Mouse (Mus musculus) hindbrain, embryonic 14.5 days (tissue): ENCODE measurements around the gene Sipa1. TPM values are rescaled to one million over a fixed set of nuclear protein-coding genes. Genes with fewer than 3 reads are reported as not detected.
A peak's percentile ranks its signal among the peaks of the same experiment; 100 is the strongest.

Source experiments
- ATAC-seq: fragments of 200-750 bp; cut with Nextera tagmentation; 2 replicates; pipeline ENCODE4 v1.8.0; 2017; ENCODE audit warnings: moderate number of reproducible peaks, mild to moderate bottlenecking, moderate TSS enrichment, moderate library complexity; ENCODE audit not compliant: low FRiP score
- DNase-seq: peaks from one replicate; pipeline ENCODE4 v3.0.0-alpha.2; 2015; ENCODE audit warnings: low spot score
- H3K27ac ChIP-seq: fragments of 300-500 bp; sonication (generic); 2 replicates; pipeline ENCODE4 v1.5.1; 2014; ENCODE audit warnings: mild to moderate bottlenecking, moderate library complexity
- H3K27me3 ChIP-seq: fragments of 300-500 bp; sonication (generic); 2 replicates; pipeline ENCODE4 v1.6.1; 2014; ENCODE audit warnings: mild to moderate bottlenecking, low read length, mixed read lengths; ENCODE audit not compliant: control insufficient read depth, insufficient read depth
- H3K36me3 ChIP-seq: fragments of 300-500 bp; sonication (generic); replicated peaks from 2 replicates; pipeline ENCODE4 v1.6.1; 2014; ENCODE audit not compliant: control insufficient read depth, insufficient read depth
- H3K4me1 ChIP-seq: fragments of 300-500 bp; sonication (generic); replicated peaks from 2 replicates; pipeline ENCODE4 v1.6.1; 2014; ENCODE audit warnings: antibody characterized with exemption, low read length, mixed read lengths; ENCODE audit not compliant: control insufficient read depth, insufficient read depth
- H3K4me2 ChIP-seq: fragments of 300-500 bp; sonication (generic); replicated peaks from 2 replicates; pipeline ENCODE4 v1.6.1; 2014; ENCODE audit warnings: mild to moderate bottlenecking, moderate library complexity
- H3K4me3 ChIP-seq: fragments of 300-500 bp; sonication (generic); replicated peaks from 2 replicates; pipeline ENCODE4 v1.5.1; 2014; ENCODE audit warnings: mild to moderate bottlenecking, low read length
- H3K9ac ChIP-seq: fragments of 300-500 bp; sonication (generic); 2 replicates; pipeline ENCODE4 v1.6.1; 2014
- H3K9me3 ChIP-seq: fragments of 300-500 bp; sonication (generic); 2 replicates; pipeline ENCODE4 v1.6.1; 2016; ENCODE audit warnings: low read length; ENCODE audit not compliant: control insufficient read depth
- WGBS: fragments of 180-500 bp; shearing (Covaris S2); extraction: QIAGEN DNeasy Blood & Tissue Kit; methylation state at CpG from one replicate; pipeline ENCODE4 v1.1.7; 2014; 5-methylcytosine and 5-hydroxymethylcytosine counted together
- polyA plus RNA-seq: library from polyadenylated mRNA; unstranded; fragments of >200 nt; fragmentation: Nextera tagmentation; extraction: Ambion mirVana; gene quantifications from 2 replicates; pipeline ENCODE4 v1.2.1, GENCODE M21; 2014

Gene Sipa1
- 12.7 and 16.2 TPM in 2 replicates for polyA plus RNA-seq

DNA sequence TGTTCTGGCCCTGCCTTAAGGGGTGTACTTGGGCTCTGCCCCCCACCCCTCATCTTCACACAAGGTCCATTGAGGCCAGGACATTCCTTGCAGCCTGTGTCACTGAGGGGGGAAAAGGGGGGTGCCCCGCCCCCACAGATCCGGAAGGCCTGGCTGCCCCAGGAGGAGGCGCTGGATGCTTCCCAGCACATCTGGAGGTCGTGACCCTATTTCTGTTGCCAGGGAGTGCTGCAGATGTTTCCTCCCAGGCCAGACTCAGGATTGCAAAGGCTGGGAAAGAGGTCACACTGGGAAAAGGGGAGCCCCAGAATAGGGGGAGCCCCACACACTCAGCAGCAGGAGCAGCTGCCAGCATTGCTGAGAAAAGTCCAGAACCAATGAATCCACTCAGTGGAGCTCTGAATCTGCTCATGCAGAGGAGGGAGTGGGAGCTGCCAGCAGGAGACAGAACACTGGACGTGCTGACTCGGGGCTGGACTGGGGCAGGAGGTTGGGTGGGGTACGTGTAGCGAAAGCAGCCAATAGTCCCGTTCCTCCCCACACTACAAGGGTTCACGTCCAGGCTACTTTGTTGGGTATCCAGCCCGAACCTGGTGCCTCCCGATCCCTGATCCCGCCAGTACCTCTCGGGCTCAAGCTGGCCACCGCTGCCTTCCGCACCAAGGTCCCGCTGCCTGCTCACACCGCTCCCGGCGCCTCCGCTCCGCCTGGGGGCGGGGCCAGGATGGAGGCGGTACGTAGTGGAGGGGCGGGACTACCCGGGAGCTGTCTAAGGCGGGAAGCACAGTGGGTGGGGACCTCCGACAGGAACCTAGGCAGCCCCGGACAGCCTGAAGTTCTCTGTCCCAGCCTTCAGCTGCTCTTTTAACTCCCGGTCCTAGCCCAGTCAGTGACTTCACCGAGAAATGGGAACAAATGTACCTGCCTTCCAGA, at the start of gene Sipa1:
Gene Sipa1, minus strand, starts transcription at position 727 of the 933 bp plus-strand sequence.
- DNase-seq (peak; percentile 68), ATAC-seq (peak; percentile 70)
- WGBS: 1% methylated on average over 32 of the region's 32 CpGs
- peak within 1 kb of the TSS; percentile 51 for H3K27ac ChIP-seq
- peak within 1 kb of the TSS; percentile 31 for H3K4me3 ChIP-seq
- H3K4me2 ChIP-seq: peak within 1 kb of the TSS; percentile 50
- no peaks in the 10 kb centered on the region for H3K9me3 ChIP-seq
- H3K36me3 ChIP-seq: peaks cover 44% of the 10 kb centered on the region
- peak within 1 kb of the TSS; percentile 28 for H3K9ac ChIP-seq
- no peaks in the 10 kb centered on the region for H3K27me3 ChIP-seq
- peaks cover 12% of the 10 kb centered on the region for H3K4me1 ChIP-seq

DNA sequence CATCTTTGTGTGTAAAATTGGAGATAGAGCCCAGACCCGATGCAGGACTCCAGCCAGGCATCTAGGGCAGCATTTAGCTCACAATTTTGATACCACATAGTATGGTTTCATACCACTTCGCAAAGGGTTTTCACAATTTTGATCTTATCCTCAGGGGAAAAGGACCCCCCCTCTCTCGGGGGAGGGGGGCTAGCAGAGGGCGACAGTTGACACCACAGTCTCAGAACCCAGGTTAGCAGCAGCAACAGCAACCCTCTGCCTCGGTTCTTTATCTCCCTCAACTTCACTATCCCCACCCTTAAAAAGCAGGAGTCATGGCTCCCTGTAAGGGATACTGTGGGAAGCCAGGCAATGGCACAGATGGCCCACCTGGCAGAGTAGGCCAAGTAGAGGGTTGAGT, 49.7 kb upstream of the Sipa1 start:
- ATAC-seq: no peak
- Histone ChIP-seq H3K4me3 (no peak overlapping the region), H3K4me2 (no peak overlapping the region), H3K36me3 (peaks cover 76% of the 10 kb centered on the region), H3K4me1 (peaks cover 14% of the 10 kb centered on the region), H3K9ac (no peak overlapping the region), H3K9me3 (no peaks in the 10 kb centered on the region), H3K27me3 (no peaks in the 10 kb centered on the region), H3K27ac (no peak overlapping the region)
- no peak for DNase-seq
- 86% methylated on average over 5 of the region's 5 CpGs for WGBS

DNA sequence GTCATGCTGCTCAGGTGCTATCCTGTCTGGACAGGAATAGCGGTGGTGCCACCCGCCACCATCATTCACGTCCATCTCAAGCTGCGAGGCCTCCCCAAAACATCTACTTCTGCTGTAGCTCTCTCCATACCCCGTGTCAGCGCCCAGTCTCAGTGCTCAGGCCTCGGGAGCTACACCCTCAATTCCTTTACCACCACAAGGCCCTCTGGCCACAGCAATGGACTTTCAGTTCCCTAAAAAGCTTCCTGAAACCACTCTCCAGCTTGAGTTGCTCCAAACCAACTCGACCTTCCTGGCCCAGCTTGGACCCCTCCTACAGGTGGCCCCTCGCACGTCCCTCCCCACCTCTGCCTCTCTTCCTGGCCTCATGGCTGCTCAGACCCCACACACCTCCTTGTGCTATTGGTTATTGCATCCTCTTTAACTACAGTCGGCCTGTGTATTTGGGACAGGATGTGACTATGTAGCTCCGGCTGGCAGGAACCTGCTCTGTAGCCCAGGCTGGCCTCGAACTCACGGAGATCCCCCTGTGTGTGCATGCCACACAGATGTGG, 48.5 kb upstream of the Sipa1 start:
- no peaks in the 10 kb centered on the region for H3K9me3 ChIP-seq
- no peaks in the 10 kb centered on the region for H3K27me3 ChIP-seq
- no peak overlapping the region for H3K27ac ChIP-seq
- H3K4me2 ChIP-seq: no peak overlapping the region
- H3K4me1 ChIP-seq: peaks cover 11% of the 10 kb centered on the region
- ATAC-seq (no peak), DNase-seq (no peak)
- no peak overlapping the region for H3K4me3 ChIP-seq
- H3K36me3 ChIP-seq: peaks cover 77% of the 10 kb centered on the region
- H3K9ac ChIP-seq: no peak overlapping the region
- 96% methylated on average over 14 of the region's 14 CpGs for WGBS

DNA sequence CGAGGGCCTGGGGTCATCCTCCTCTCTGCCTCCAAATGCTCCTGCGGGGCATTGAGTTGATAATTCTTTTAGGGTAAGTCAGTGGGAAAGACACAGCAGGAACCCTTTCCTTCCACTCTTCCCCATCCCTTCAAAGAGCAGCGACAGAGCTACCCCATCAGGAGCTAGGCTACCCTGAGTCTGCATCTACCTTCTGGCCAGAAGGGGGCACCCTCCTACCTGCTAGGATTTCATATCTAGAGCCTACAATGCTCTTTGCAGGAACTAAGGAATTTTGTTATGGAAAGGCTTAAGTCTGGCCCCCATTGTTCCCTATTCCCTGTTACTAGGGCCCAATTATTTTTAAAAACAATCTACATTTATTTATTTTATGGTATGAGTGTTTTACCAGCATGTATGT, 47.7 kb upstream of the Sipa1 start:
- ATAC-seq (no peak), DNase-seq (no peak)
- H3K27ac ChIP-seq: no peak overlapping the region
- H3K9me3 ChIP-seq: no peaks in the 10 kb centered on the region
- H3K9ac ChIP-seq: no peak overlapping the region
- peaks cover 4% of the 10 kb centered on the region; the same call in 1 of the 2 replicates for H3K4me1 ChIP-seq
- WGBS: 8% methylated on average over 3 of the region's 3 CpGs
- H3K36me3 ChIP-seq: peaks cover 85% of the 10 kb centered on the region
- no peaks in the 10 kb centered on the region for H3K27me3 ChIP-seq
- no peak overlapping the region for H3K4me2 ChIP-seq
- H3K4me3 ChIP-seq: no peak overlapping the region

DNA sequence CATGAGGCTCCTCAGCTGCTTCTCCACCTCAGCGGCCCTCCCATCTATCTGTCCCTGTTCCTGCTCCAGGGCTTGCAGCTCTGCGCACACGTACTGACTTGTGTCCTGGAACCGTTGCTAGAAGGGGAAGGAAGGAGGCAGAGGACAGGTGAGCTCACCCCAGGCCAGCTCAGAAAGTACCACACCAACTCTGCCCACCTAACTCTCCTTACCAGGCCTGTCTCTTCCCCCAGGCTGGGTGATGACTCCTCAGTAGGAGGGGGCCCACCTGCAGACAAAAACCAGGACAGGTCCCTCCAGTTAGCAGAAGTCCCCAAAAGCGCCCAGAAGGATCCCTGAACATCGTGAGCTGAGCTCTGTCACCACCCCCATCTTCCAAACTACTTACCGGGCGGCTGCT, 47.1 kb upstream of the Sipa1 start:
- Histone ChIP-seq H3K4me3 (no peak overlapping the region), H3K36me3 (peaks cover 88% of the 10 kb centered on the region), H3K4me2 (no peak overlapping the region), H3K9ac (no peak overlapping the region), H3K27ac (no peak overlapping the region), H3K4me1 (no peaks in the 10 kb centered on the region), H3K9me3 (no peaks in the 10 kb centered on the region), H3K27me3 (no peaks in the 10 kb centered on the region)
- no peak for DNase-seq
- ATAC-seq: no peak
- whole genome bisulfite sequencing: 74% methylated on average over 8 of the region's 8 CpGs

DNA sequence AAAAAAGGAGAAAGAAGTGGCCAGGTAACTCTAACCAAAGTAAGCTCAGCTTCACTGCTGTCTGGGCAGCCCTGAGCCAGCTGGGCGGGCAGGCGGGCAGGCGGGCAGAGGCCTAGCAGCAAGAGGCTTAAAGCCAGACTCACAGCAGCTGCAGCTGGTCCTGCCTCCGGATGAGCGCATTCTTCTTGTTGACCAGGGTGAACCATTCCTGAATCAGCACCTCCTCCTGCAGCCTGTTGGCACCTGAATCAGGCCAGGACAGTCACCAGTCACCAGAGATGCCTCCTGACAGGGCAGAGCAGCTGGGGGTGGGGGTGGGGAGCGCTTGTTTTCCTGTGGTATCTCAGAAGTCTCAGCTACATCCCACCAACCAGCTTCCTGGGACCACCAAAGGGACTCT, 46.6 kb upstream of the Sipa1 start:
- Histone ChIP-seq H3K4me1 (no peaks in the 10 kb centered on the region), H3K27me3 (no peaks in the 10 kb centered on the region), H3K27ac (no peak overlapping the region), H3K4me2 (no peak overlapping the region), H3K4me3 (no peak overlapping the region), H3K36me3 (peaks cover 85% of the 10 kb centered on the region), H3K9me3 (no peaks in the 10 kb centered on the region), H3K9ac (no peak overlapping the region)
- DNase-seq (no peak), ATAC-seq (no peak)
- 82% methylated on average over 6 of the region's 6 CpGs for WGBS

DNA sequence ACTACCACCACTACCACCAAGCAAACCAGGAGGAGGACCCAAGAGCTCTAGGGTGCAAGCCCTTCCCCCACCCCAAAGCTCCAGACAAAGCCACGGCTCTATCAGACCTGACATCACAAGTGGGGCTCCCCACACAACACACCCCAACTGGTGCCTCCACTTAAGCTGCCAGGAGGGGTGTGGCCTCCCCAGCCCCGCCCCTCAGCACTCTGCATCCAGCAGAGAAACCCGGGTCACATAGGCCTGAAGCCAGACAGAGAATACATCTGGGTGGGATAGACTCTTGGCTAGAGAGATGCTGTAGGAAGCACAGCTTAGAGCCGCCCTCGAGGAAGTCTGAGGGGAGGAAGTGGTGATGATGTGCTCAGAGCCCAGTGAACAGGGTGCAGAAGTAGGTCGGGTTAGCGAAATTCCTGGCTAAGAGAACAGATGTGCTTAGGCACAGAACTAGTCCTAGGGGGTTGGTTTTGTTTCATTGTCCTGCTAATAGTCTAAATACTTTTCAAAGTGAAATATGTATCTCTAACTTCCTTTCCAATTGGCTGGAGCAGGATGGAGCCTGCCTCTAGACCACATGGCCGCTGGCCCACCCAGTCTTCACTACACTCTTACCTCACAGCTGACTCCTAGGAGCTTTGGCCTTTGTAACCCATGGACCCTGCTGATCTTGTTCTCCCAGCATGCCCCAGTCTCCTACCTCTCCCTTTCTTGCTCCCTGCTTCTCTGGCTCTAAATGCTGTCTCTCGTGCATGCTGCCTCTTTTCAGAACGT, 41.5 kb upstream of the Sipa1 start:
- Histone ChIP-seq H3K27ac (no peak overlapping the region), H3K9ac (no peak overlapping the region), H3K4me2 (no peak overlapping the region), H3K4me1 (no peaks in the 10 kb centered on the region), H3K9me3 (no peaks in the 10 kb centered on the region), H3K27me3 (no peaks in the 10 kb centered on the region), H3K4me3 (no peak overlapping the region), H3K36me3 (peaks cover 79% of the 10 kb centered on the region)
- 0 out of 2 replicates have a peak, but pooled peaks have one; percentile 21 for ATAC-seq
- DNase-seq: no peak
- 52% methylated on average over 10 of the region's 10 CpGs for WGBS

DNA sequence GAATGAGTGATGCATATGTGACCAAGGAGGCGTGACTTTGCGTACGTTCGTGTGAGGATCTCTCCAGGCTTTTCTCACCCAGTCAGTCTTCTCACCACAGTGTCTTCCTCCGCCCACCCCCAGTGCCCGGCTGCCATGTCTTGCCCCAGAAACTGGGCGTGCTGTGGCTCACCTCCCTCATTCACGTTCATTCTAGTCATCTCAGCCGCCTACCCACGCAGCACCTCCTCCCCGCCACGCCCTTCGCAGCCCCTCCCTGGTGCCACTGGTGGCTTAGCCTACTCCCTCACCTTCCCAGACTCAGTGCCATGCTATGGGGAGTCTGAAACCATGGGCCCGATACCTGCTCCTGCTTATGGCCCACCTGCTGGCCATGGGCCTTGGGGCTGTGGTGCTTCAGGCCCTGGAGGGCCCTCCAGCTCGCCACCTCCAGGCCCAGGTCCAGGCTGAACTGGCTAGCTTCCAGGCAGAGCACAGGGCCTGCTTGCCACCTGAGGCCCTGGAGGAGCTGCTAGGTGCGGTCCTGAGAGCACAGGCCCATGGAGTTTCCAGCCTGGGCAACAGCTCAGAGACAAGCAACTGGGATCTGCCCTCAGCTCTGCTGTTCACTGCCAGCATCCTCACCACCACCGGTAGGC, 40.8 kb upstream of the Sipa1 start, which contains the start of gene Kcnk7:
Gene Kcnk7, plus strand, starts transcription at position 205 of the 638 bp plus-strand sequence.
- Histone ChIP-seq H3K4me1 (no peaks in the 10 kb centered on the region), H3K4me3 (no peak within 1 kb of the TSS), H3K36me3 (peaks cover 80% of the 10 kb centered on the region), H3K4me2 (no peak within 1 kb of the TSS), H3K27me3 (no peaks in the 10 kb centered on the region), H3K9me3 (no peaks in the 10 kb centered on the region), H3K27ac (no peak within 1 kb of the TSS), H3K9ac (no peak within 1 kb of the TSS)
- ATAC-seq (0 out of 2 replicates have a peak, but pooled peaks have one; percentile 46), DNase-seq (no peak)
- WGBS: 77% methylated on average over 17 of the region's 17 CpGs
